Mouse (Mus musculus): Measurements from ENCODE around the gene Sult1d1. TPM values are rescaled to one million over a fixed set of nuclear protein-coding genes. Genes with fewer than 3 reads are reported as not detected.
"Not testable (repeated sequence)": the region's sequence is repeated elsewhere in the genome, so short reads cannot be mapped to it uniquely, and the experiment has no call there.

The Sult1d1 gene
- polyA plus RNA-seq, 1 experiment from 2014 or later = 40.5 TPM

DNA sequence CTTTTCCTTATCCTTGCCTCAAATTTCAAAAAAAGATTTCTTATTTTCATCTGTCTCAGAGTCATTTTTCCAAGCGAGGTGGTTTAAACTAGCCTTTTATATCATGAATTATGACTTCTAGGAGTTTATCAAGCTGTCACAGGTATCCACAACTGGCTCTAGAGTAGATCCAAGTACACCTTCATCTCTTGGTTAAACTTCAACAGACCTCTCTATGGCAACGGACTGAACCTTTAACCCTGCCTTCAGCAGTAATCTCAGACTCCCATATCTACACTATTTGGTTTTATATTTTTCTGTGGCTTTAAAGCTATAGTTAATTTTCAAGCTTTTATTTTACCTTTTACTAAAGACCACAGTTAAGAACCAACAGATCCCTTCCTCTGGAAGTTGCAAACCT lies 36.5 kb downstream of the Sult1d1 start:
- Histone ChIP-seq H3K27ac (ENCODE audit: low read length) (peak overlapping the region; percentile 66; the same call in 1 of the 2 replicates), H3K27me3 (ENCODE audit: control insufficient read depth, insufficient read depth, low read length) (no peaks in the 10 kb centered on the region), H3K9ac (ENCODE audit: low read length) (no peak overlapping the region), H3K4me2 (ENCODE audit: low read depth, low read length) (no peak overlapping the region), H3K4me1 (ENCODE audit: control insufficient read depth, insufficient read depth, low read length) (no peaks in the 10 kb centered on the region), H3K9me3 (replicated peaks; ENCODE audit: control insufficient read depth, low read length) (no peaks in the 10 kb centered on the region), H3K4me3 (replicated peaks; ENCODE audit: low read length) (no peak overlapping the region), H3K36me3 (ENCODE audit: control insufficient read depth, insufficient read depth, low read length) (no peaks in the 10 kb centered on the region)
- ATAC-seq (ENCODE audit: insufficient read depth, low FRiP score) = peak; percentile 87; the same call in 1 of the 2 replicates
- WGBS = 38% methylated on average over 2 of the region's 2 CpGs

DNA sequence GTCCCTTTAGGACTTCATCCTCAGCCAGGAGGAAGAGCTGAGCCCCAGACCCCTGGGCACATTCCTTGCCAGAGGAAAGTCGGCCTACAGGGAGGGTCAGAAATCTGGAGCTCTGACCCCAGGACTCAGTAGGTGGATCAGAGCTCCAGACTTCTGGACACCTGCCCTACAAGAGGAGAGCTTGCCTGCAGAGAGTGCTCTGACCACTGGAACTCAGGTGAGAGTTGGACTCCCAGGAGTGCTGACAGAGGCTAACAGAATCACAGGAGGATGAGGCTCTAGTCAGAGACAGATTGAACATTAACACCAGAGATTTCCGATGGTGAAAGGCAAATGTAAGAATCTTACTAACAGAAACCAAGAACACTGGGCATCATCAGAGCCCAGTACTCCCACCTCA lies 45.3 kb downstream of the Sult1d1 start:
- H3K9ac ChIP-seq (ENCODE audit: low read length); H3K9me3 ChIP-seq (replicated peaks; ENCODE audit: control insufficient read depth, low read length); H3K4me1 ChIP-seq (ENCODE audit: control insufficient read depth, insufficient read depth, low read length); H3K4me2 ChIP-seq (ENCODE audit: low read depth, low read length); H3K27me3 ChIP-seq (ENCODE audit: control insufficient read depth, insufficient read depth, low read length); H3K27ac ChIP-seq (ENCODE audit: low read length); H3K4me3 ChIP-seq (replicated peaks; ENCODE audit: low read length); H3K36me3 ChIP-seq (ENCODE audit: control insufficient read depth, insufficient read depth, low read length); ATAC-seq (ENCODE audit: insufficient read depth, low FRiP score): not testable (repeated sequence)
- 86% methylated on average over 2 of the region's 2 CpGs for WGBS

DNA sequence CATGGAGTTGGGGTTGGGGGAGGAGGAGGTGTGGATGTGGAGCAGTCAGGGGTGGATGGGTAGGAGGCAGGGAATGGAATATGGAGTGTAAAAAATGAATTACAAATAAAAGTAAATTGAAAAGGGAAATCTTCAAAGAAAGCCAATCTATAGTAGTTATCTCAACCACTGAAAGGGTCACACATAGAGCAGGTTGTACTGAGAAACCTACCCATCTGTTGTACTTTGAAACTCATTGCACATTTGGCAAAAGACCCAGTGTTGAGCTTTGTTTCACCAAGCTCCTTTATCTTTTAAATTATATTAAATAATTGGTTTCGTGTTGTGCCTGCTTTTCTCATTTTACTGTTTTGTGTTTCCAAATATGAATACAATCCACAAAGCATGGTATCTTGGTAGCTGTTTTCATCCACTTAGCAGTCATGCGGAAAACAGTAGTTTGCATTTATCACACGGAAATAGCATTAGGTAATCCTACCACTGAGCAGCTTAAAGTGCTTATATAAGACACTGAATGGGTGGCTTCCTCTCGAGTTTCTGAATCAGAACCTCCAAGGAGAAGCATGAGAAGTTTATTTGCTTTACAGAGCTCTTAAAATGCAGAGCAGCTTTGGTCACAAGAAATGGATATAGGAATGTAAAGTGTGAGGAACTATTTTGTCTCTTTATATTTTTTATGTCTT lies 62.9 kb downstream of the Sult1d1 start:
- no peak for ATAC-seq (ENCODE audit: insufficient read depth, low FRiP score)
- Histone ChIP-seq H3K27me3 (ENCODE audit: control insufficient read depth, insufficient read depth, low read length) (no peaks in the 10 kb centered on the region), H3K4me2 (ENCODE audit: low read depth, low read length) (no peak overlapping the region), H3K27ac (ENCODE audit: low read length) (no peak overlapping the region), H3K4me3 (replicated peaks; ENCODE audit: low read length) (no peak overlapping the region), H3K4me1 (ENCODE audit: control insufficient read depth, insufficient read depth, low read length) (no peaks in the 10 kb centered on the region), H3K9ac (ENCODE audit: low read length) (no peak overlapping the region), H3K36me3 (ENCODE audit: control insufficient read depth, insufficient read depth, low read length) (no peaks in the 10 kb centered on the region), H3K9me3 (replicated peaks; ENCODE audit: control insufficient read depth, low read length) (no peaks in the 10 kb centered on the region)
- WGBS = 54% methylated on average over 4 of the region's 4 CpGs

Small RNA genes within 50 kb of the gene (microRNA-seq; reads per million reads assigned to microRNA genes)
- 1.2 reads per million for gene Mir3969

Other genes starting within 250 kb of the Sult1d1 start
- 0.39 and 0.58 TPM in 2 replicates for gene Ugt2a3, start 231.8 kb downstream of the Sult1d1 start, polyA plus RNA-seq (2015; fragmentation: Nextera tagmentation; extraction: Ambion mirVana)
- not detected in 2 replicates for gene Ugt2b38, start 144.8 kb downstream of the Sult1d1 start, polyA plus RNA-seq (2015; fragmentation: Nextera tagmentation; extraction: Ambion mirVana)
- not detected in 2 replicates for gene Ugt2a2, start 86.8 kb downstream of the Sult1d1 start, polyA plus RNA-seq (2015; fragmentation: Nextera tagmentation; extraction: Ambion mirVana)
- gene Gm43638, start 82.2 kb downstream of the Sult1d1 start, polyA plus RNA-seq (2015; fragmentation: Nextera tagmentation; extraction: Ambion mirVana) = not detected in 2 replicates
- gene Ugt2a1, start 78.2 kb downstream of the Sult1d1 start, polyA plus RNA-seq (2015; fragmentation: Nextera tagmentation; extraction: Ambion mirVana) = not detected in 2 replicates
- gene Sult1b1, start 30.8 kb downstream of the Sult1d1 start, polyA plus RNA-seq (2015; fragmentation: Nextera tagmentation; extraction: Ambion mirVana) = 26.6 and 32.3 TPM in 2 replicates
- 0.10 TPM in 1 of 2 replicates, not detected in the other for gene Sult1e1, start 22.6 kb upstream of the Sult1d1 start, polyA plus RNA-seq (2015; fragmentation: Nextera tagmentation; extraction: Ambion mirVana)
- gene Csn1s1, start 97.2 kb upstream of the Sult1d1 start, polyA plus RNA-seq (2015; fragmentation: Nextera tagmentation; extraction: Ambion mirVana) = not detected in 2 replicates
- gene Csn2, start 130.6 kb upstream of the Sult1d1 start, polyA plus RNA-seq (2015; fragmentation: Nextera tagmentation; extraction: Ambion mirVana) = not detected in 2 replicates
- not detected in 2 replicates for gene Csn1s2a, start 205.5 kb upstream of the Sult1d1 start, polyA plus RNA-seq (2015; fragmentation: Nextera tagmentation; extraction: Ambion mirVana)
- not detected in 2 replicates for gene Csn1s2b, start 239.1 kb upstream of the Sult1d1 start, polyA plus RNA-seq (2015; fragmentation: Nextera tagmentation; extraction: Ambion mirVana)

Measured in stomach, embryonic 16.5 days (tissue).